Mouse (Mus musculus): ENCODE measurements at regions not wholly inside any gene's neighbourhood (a gene's known extent, or its start where the extent isn't known, plus 50 kb on each side); places are given as distances from the start of the nearest gene placed in this dataset.

- DNase-seq (ENCODE audit: low read depth, low spot score), result no peak
These were observed 380.7 kb upstream of the Chrm3 start for GRCm38 (mm10) chr13:10741391-10741790.

DNA sequence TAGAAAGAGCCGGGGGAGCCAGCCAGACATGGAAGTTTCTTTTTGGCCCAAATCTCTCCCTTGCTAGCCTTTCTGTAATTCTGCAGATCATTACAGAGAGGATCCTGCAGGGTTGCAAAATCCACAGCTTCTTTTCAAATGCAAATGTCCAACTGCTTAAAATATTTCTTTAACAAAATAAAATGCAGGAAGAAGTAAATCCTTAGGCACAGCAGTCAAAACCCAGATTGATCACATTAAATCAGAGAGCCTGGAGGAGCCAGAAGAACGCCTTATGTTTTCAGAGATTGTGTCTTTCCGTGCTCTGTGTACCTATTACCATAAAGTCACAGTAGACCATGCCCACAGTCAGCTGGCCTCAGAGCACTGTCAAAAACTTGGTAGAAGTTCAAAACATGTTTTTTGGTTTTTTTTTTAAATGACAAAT is 365.1 kb upstream of the Chrm3 start:
- no peak for DNase-seq (ENCODE audit: low read depth, low spot score)

GRCm38 (mm10) chr13:10725335-10725734 is 364.7 kb upstream of the Chrm3 start:
- no peak for DNase-seq (ENCODE audit: low read depth, low spot score)

GRCm38 (mm10) chr13:10720639-10721038 is 360.0 kb upstream of the Chrm3 start:
- no peak for DNase-seq (ENCODE audit: low read depth, low spot score)

DNA sequence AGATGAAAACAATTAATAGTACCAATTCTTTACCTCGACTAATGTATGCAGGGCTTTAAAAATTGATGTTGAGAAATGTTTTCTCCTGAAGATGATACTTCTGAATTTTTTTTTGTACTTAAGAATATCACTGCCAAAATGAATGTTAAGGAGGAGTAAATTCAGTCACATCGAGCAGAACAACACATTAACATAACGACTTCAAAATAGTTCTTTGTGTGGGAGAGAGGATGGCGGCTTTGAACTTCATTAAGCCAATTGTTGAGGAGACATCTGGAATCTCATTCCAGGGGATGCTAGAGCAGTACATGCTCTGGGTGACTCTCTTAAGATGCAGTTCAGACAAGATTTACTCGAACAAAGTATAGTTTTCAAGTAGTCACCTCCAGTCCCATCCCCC is 350.8 kb upstream of the Chrm3 start:
- DNase-seq (ENCODE audit: low read depth, low spot score), result no peak

GRCm38 (mm10) chr13:10710909-10711308 is 350.3 kb upstream of the Chrm3 start:
- no peak for DNase-seq (ENCODE audit: low read depth, low spot score)

DNA sequence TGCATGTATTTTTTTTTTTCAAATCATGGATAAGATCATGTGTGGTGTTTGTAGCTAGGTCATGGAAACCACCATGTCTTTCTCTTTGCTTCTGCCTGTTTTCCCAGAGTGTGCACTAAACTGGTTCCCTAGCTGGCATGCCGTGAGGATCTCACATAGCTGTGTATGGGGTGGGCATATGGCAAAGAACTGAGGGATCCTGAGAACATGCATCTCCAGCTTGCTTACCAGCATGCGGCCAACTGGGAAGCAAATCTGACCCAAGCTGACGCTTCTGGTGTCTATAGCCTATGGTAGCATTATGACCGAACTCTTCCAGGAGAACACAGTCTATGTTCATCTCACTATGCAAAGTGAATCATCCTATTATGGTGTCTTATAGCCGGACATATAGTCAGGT is 336.5 kb upstream of the Chrm3 start:
- DNase-seq (ENCODE audit: low read depth, low spot score), result no peak

GRCm38 (mm10) chr13:10696181-10696977 is 335.7 kb upstream of the Chrm3 start:
- DNase-seq (ENCODE audit: low read depth, low spot score), result no peak

GRCm38 (mm10) chr13:10691307-10691706 is 330.7 kb upstream of the Chrm3 start:
- no peak for DNase-seq (ENCODE audit: low read depth, low spot score)

DNA sequence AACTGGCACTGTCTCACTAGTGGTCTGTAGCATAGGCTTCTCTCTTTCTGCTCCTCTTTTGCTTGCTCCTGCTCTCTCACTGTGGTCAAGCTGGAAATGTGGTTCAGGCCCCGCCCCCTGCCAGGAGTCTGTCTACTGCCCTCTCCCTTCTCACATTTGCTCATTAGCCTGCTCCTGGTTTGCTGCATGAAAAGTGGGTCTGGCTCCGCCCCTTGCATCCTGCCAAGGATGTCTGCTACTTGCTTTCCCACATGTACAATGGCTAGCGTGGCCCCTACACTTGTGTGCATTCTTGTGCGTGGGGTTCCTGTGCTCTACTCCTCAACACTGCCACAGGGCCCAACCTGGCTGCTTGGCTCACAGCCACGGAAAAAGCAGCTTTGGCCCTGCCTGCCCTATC is 326.7 kb upstream of the Chrm3 start:
- no peak for DNase-seq (ENCODE audit: low read depth, low spot score)

- no peak for DNase-seq (ENCODE audit: low read depth, low spot score)
These were observed 293.4 kb upstream of the Chrm3 start for GRCm38 (mm10) chr13:10654086-10654422.

DNA sequence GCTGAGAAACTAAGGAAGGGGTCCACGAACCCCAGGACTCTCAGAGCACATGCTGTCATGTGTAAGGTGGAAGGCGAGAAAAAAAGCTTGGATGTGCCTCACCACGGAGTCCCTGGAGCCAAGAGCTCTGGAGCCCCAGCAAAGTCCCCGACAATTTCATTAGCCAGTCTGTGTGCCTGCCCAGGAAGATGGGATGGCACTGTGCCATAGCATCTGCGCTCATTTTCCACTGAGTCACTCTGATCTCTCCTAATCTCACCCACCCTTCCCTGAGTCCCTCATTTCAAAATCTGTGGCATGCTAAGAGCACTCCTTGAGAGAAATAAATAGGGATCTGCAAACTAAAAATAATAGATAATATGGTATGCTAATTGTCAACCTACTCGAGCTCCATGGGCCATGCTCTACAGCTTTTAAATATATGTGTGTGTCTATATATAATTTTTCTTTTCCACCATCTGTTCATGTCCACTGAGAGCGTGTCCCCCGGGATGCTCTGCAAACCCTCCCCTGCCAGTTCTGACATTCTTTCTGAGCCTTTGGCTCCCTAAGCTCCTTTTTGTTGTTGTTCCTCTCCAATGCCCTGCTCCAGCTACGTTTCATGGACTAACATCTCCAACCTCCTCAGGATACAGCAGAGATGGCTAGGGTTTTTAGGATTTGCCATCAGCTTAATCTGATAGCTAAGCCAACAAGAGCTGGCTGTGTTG is 292.9 kb upstream of the Chrm3 start:
- peak; percentile 25 for DNase-seq (ENCODE audit: low read depth, low spot score)

DNA sequence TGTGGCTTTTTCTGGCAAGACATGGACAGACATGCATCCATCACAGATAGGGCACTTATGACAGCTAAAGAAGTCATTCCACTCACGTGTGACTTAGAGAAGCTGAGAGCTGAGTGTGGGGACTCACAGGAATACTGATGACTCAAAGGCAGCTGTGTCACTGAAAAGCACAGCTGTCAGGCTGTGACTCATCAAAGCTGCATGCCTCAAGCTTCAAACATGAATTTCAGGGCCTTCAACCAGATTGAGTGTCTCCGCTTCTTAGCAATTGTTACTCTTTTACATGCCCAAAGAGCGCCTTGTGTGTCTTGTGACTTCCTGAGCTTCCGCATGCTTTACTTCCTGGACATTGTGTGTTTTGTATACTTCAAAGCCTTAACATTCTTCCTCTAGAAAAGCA is 276.2 kb upstream of the Chrm3 start:
- no peak for DNase-seq (ENCODE audit: low read depth, low spot score)

DNA sequence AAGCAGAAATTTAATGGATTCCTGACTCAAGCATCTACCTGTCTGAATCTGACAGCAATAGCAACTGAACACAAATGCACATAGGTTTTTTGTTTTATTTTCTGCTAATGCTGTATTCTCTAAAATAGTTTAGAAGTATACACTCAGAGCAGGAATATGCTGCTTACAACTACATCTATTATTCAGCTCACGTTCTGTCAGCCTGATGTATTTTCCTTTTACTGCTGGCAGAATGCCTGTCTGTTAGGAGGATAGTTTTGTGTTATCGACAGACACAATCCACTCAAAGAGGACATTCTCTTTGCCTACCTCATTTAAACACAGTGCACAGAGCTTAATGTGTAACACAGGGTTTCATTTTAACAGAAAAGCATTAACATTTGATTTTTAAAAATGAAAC is 269.8 kb upstream of the Chrm3 start:
- no peak for DNase-seq (ENCODE audit: low read depth, low spot score)

DNA sequence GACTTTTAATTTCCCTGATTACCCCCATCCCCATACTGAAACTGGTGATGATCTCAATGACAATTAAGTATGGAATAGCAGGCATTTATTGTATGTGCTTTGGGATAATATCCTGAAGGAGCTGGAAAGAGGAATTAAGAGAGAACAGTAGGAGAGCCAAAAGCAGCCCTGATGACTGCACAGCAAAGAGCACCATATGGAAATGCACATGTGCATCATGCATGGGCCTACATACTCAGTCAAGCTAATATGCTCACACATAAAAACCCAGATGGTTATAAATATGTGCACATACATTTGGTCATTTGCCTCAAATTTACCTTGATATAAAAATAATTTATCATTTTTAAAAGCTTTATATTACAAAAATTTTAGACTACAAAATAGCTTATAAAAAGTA is 259.0 kb upstream of the Chrm3 start:
- DNase-seq (ENCODE audit: low read depth, low spot score), result no peak

DNA sequence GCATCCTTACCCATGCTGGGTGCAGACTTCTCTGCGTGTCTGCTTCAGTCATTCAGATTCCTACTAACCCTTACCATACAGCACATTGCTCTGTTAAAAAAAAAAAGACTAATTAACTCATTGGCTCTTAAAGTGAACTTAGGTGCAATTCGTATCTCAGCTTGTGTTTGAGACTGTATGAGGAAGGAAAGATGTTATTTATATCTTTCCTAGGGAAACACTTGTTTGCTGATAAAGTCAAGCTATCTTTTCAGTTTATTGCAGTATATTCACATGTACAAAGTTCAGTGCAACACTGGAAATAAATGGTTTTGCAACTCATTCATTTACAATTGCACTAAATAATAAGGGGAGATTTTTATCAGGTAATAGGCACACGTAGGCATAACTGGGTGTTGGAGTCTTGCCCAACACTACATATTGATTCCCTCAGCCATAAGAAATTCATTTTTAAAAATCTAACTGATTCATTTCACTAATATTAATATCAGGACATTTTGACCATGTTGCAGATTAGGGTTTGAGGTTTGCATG is 257.8 kb upstream of the Chrm3 start:
- no peak for DNase-seq (ENCODE audit: low read depth, low spot score)

DNA sequence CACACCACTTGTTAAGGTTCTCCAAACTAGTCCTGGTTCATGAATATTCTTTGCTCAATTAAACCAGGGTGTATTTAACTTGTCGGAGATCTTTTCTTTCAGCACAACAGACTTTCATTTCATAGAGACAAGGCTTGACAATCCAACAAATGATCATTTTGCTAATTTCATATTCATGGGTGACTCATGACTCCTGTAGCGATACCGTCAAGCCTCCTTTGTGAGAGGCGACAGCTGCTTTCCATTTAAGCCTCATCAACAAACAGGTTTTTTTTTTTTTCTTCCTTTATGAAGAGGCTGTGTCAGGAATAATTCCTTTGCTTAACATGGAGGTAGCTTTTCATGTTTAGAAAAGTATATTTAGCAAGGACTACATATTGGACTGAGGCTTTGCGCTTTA is 214.3 kb upstream of the Chrm3 start:
- no peak for DNase-seq (ENCODE audit: low read depth, low spot score)

DNA sequence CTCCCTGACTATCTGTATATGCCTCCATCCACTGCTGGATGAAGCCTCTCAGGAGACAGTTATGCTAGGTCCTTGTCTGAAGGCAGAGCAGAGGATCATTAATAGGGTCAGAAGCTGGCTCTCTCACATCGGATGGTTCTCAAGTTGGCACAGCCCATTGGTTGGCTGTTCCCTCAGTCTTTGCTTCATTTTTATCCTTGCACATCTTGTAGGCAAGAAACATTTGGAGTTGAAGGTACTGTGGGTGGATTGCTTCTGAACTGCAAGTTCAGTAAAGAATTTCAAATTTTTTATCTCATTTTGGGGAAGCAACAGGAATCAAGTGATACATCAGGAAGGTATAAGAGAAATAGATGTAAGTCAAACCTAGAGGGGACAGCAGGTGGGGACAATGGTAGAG is 206.2 kb upstream of the Chrm3 start:
- no peak for DNase-seq (ENCODE audit: low read depth, low spot score)

DNA sequence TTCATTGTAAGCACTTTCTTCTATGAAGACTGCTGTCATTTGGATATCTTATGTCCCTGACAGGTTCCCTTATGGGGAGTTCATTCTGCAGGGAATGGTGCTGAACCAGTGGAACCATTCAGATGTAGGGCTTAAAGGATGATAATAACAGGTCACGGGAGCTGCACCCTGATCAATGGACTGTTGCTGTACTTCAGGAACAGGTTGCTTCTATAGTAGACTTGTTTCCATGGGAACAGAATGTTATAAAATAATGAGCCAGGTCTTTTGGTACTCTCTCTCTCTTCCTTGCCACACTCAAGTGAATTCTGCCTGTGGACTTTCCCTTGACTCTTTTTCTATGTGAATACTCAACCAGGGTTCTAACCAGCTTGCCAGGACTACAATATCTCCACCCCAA is 196.9 kb upstream of the Chrm3 start:
- DNase-seq (ENCODE audit: low read depth, low spot score), result no peak

DNA sequence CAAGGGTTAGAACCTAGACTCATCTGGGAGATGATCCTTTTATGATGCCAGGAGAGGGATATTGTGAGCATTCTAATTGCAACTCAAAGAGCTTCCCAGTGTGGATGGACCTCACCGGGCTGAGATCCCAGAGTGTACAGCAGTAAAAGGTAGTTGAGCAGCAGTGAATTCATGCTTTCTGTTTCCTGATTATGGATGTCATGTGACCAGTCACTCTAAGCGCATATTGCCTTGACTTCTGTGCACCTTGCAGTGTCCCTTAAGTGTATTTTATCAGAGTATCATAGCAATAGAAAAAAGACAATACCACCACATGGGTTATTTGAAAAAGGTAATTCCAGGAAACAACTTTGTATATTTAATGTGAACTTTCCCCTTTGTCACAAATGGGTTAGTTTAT is 193.9 kb upstream of the Chrm3 start:
- no peak for DNase-seq (ENCODE audit: low read depth, low spot score)

GRCm38 (mm10) chr13:10542723-10543122 is 182.1 kb upstream of the Chrm3 start:
- DNase-seq (ENCODE audit: low read depth, low spot score), result no peak

DNA sequence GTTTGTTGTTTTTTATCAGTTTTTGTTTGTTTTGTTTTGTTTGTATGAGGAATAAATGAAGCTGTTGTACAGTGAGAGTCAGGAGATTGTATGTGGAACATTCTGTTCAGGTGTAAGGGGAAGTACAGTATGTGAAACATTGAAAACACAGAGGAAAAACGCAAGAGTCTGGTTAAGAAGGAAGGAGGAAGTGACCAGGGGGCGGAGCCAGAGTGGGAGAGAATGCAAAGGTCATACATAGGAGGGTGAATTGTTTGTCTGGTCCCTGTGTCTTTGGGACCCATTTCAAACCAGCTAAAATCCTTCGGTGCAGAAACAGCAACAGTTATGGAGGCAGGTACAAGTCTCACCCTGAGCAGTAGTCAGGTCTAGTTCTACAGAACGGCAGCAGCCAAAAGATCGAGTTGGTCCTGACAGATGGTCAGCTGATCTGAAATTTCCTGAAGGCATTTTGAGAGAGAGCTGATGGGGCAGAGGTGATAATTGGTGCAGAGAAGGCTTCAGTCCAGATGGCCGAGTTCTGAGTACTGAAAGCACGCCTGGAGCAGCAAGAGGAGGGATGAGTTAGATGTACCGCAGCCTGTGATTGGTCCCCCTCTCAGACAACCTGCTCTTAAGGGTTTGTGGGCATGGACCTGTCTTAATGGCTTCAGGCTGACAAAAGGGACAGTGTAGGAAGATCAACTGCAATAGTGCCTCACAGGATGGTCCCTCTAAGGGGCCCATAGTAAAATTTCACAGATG is 179.7 kb upstream of the Chrm3 start:
- no peak for DNase-seq (ENCODE audit: low read depth, low spot score)
